Mouse (Mus musculus): ENCODE data around the gene Sys1.

Gene Sys1

DNA sequence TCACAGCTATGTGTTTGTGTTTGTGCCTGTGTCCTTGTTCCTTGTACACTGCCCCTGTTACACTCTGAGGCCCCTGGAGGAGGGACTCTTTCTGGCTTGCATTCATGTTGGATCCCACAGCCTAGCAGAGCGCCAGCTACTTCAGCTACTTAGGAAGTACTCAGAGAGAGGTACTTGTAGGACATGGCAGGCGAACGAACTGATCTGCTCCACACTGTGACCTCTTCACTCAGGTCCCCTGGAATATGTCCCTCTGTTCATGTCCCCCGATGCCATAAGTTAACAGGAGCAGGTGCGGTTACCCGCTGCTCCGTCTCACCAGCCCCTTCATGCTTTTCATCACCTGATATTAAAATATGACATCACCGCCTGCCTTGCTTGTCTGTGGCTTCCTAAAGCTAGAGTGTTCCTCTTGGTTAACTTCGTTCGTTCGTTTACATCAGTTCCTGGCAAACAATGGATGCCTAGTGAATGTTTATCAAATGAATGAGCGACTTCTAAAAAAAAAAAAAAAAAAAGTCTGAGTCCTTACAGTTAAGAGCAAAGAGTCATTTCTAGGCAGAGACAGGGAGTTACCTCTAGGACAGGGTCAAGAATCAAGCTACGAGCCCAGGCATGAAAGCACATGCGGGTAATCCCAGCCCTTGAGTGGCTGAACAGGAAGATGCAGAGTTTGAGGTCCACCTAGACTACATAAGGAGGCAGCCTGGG lies 3.6 kb upstream of the Sys1 start:
- no peak for DNase-seq (ENCODE audit: low spot score)

GRCm38 (mm10) chr2:164453887-164454500 lies 2.8 kb upstream of the Sys1 start:
- DNase-seq (ENCODE audit: low spot score): no peak

- no peak for DNase-seq (ENCODE audit: low spot score)
These were observed 1.9 kb upstream of the Sys1 start for GRCm38 (mm10) chr2:164454846-164455245.

- DNase-seq (ENCODE audit: low spot score): no peak
These were observed 1.2 kb upstream of the Sys1 start for GRCm38 (mm10) chr2:164455421-164456190.

- DNase-seq (ENCODE audit: low spot score): no peak
These were observed 351 bp upstream of the Sys1 start for GRCm38 (mm10) chr2:164456413-164456812.

DNA sequence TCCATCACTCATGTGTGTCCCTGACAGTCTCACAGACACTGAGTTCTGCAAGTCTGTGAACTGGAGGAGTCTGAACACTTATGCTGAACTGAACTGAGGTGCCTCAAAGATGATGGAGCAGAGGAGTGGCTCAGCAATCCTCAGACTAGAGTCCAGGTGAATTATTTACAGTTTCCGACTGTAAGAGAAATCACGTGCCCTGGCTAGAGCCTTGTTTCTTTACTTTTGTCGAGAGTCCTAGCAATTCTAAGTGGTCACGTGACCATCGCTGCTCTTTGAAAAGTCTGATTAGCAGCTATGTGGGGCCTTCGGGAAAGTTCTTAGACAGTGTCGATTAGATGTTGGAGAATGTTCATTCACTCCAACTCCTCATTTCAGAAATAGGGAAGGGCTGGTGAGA lies 1.2 kb downstream of the Sys1 start:
- DNase-seq (ENCODE audit: low spot score): no peak

DNA sequence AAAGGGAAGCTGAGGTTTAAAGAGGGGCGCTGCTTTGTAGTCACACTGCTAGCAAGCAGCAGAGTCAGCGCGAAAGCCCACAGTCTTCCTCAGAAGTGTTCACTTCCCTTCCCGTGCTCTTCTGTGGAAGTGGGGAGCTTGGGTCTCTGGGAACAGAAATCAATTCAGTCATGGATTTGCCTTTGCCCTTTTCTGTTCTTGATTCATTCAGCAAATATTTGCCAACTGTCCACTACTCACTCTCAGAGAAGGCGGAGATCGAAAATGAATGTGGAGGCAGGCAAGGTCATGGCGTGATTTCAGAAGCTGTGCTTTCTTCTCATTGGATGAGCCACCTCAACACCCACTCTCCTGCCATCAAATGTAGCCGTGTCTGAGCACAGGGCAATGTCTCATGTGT lies 1.8 kb downstream of the Sys1 start:
- DNase-seq (ENCODE audit: low spot score): no peak

DNA sequence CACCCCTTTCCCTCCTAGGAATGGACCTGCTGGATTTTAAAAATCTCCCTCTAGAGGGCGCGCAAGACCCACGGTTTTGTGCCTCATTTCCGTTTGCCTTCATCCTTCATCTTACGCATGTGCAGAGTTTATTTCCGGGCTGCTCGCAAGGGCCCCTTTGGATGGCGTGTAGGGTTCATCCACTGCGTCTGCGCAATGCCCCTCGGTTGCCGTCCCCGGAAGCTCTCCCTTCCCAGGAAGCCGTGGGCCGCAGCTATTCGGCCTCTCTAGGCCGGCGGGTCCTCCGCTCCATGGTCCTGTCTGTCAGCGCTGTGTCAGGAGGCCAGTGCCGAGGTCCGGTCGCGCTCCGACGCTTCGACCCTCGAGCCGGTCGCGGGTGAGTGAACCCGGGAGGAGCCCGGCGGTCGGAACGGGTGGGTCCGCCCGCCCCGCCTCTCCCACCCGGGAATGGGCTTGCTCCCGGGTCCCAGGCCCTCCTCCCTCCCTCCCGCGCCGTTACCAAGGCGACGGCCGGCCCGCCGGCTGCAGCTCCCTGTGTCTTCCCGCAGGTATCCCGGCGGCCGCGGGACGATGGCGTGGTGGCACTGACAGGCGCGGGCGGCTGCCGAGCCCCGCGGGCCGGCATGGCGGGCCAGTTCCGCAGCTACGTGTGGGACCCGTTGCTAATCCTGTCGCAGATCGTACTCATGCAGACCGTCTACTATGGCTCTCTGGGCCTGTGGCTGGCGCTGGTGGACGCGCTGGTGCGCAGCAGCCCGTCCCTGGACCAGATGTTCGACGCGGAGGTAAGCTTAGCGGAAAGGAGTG lies 4.2 kb downstream of the Sys1 start, which contains the start of gene Gm20458:
Gm20458 (plus strand) TSS at position 223 of the 807 bp plus-strand sequence.
- DNase-seq (ENCODE audit: low spot score): peak; percentile 98

GRCm38 (mm10) chr2:164465161-164465560 lies 8.4 kb downstream of the Sys1 start:
- DNase-seq (ENCODE audit: low spot score): no peak

GRCm38 (mm10) chr2:164466787-164467186 lies 10.0 kb downstream of the Sys1 start:
- DNase-seq (ENCODE audit: low spot score): no peak

GRCm38 (mm10) chr2:164470254-164470653 lies 13.5 kb downstream of the Sys1 start:
- DNase-seq (ENCODE audit: low spot score): peak; percentile 67

- DNase-seq (ENCODE audit: low spot score): no peak
These were observed 16.9 kb downstream of the Sys1 start, which contains the start of gene Trp53tg5 for GRCm38 (mm10) chr2:164473624-164474023. Gene Trp53tg5 (minus strand): TSS chr2:164473724.

GRCm38 (mm10) chr2:164485681-164486257 lies 29.0 kb downstream of the Sys1 start, which contains the start of gene Dbndd2:
Gene Dbndd2 (plus strand): TSS chr2:164486106.
- DNase-seq (ENCODE audit: low spot score): no peak

- peak; percentile 57 for DNase-seq (ENCODE audit: low spot score)
These were observed 29.7 kb downstream of the Sys1 start for GRCm38 (mm10) chr2:164486258-164487114.

DNA sequence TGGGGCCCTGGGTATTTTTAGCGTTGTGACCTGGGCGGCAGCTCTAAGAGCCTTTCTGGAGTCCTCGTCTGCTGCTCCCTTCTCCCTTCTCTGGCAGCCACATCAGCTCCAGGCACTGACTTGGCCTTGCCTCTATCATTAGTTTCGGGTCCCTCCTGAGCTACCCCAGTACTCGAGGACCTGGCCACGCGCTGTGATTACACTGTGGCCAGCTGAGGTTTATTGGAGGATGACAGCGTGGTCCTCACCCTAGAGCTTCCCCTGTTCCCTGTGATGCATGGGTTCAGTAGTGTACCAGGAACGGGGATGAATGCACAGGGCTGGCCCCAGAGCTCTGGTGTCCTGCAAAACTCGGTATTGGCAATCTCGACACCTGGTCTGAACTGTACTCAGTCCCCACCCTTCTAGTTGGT lies 30.4 kb downstream of the Sys1 start:
- DNase-seq (ENCODE audit: low spot score): no peak

DNA sequence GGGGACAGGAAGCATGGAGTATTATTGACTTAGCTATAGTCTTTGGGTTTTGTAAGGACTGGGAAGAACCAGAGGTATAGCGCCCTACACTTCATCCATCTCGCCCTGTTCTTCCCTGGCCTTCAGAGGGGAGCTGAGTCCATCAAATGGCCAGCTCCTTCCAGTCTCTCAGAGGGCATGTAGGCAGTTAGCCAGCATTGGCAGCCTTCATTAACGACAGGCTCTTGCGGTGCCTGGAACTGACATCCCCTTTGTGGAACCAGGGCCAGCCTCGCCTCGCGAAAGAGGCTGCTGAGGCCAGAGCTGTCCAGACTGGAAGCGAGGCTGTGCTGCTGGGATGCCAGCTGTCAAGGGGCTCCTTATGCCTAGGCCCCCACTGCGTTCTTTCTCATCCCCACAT lies 31.0 kb downstream of the Sys1 start:
- no peak for DNase-seq (ENCODE audit: low spot score)

- DNase-seq (ENCODE audit: low spot score): no peak
These were observed 37.4 kb downstream of the Sys1 start for GRCm38 (mm10) chr2:164494126-164494525.

DNA sequence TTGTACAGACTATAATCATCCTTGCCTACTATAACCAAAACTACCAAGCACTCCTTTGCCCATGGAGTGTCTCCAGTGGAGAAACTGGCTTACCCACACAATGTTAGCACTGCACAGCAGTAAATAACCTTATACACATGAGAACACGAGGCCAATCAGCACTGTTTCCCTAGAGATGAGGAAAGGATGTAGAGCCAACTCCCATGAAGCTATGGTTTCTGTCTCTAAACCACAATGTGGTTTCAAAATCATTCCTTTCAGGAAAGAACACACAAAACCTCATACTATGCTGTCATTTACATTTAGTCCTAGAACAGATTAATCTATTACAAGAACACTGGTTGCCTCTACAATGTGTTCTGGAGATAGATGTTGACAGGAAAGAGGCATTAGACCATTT lies 39.6 kb downstream of the Sys1 start:
- DNase-seq (ENCODE audit: low spot score): no peak

- peak; percentile 88 for DNase-seq (ENCODE audit: low spot score)
These were observed 40.3 kb downstream of the Sys1 start, which contains the start of gene Pigt for GRCm38 (mm10) chr2:164496847-164497690. Gene Pigt (plus strand): TSS chr2:164497520.
